Mouse (Mus musculus): ENCODE results near the gene Micall2. TPM values are rescaled to one million over a fixed set of nuclear protein-coding genes. Genes with fewer than 3 reads are reported as not detected.

Micall2 gene
- polyA plus RNA-seq (2012; ENCODE audit: low replicate concordance): 58.8 and 64.8 TPM in 2 replicates

GRCm38 (mm10) chr5:139735677-139736503, at the start of gene Micall2:
Gene Micall2 (minus strand): TSS chr5:139736336.

GRCm38 (mm10) chr5:139775216-139775926, 39.2 kb upstream of the Micall2 start, which contains the start of gene Ints1:
Gene Ints1 (minus strand): TSS chr5:139775674.

Other genes starting within 250 kb of the Micall2 start
- gene Uncx, start 192.8 kb downstream of the Micall2 start, polyA plus RNA-seq (2012; ENCODE audit: low replicate concordance): not detected in 2 replicates
- 127 and 152 TPM in 2 replicates for gene Ints1, start 39.3 kb upstream of the Micall2 start, polyA plus RNA-seq (2012; ENCODE audit: low replicate concordance)
- 60.1 and 77.2 TPM in 2 replicates for gene Mafk, start 55.2 kb upstream of the Micall2 start, polyA plus RNA-seq (2012; ENCODE audit: low replicate concordance)
- 51.8 and 97.5 TPM in 2 replicates for gene Tmem184a, start 83.6 kb upstream of the Micall2 start, polyA plus RNA-seq (2012; ENCODE audit: low replicate concordance)
- not detected in 2 replicates for gene Gm26938, start 90.1 kb upstream of the Micall2 start, polyA plus RNA-seq (2012; ENCODE audit: low replicate concordance)
- 17.2 and 31.4 TPM in 2 replicates for gene Psmg3, start 90.5 kb upstream of the Micall2 start, polyA plus RNA-seq (2012; ENCODE audit: low replicate concordance)
- 0.10 and 0.11 TPM in 2 replicates for gene Elfn1, start 171.6 kb upstream of the Micall2 start, polyA plus RNA-seq (2012; ENCODE audit: low replicate concordance)

Measured in leukemia stem cell, adult 10-12 weeks (primary cell).